Mouse (Mus musculus) thymus, postnatal 14 days (tissue): Measurements from ENCODE around the gene Rasgef1b.

Source experiments
- DNase-seq: peaks from one replicate; pipeline ENCODE4 v3.0.0; 2021

Rasgef1b gene

GRCm38 (mm10) chr5:99728649-99729212, at the start of gene Rasgef1b:
Gene Rasgef1b, minus strand, starts transcription at chr5:99729065.
- DNase-seq = peak; percentile 80

GRCm38 (mm10) chr5:99775342-99775741, 46.5 kb upstream of the Rasgef1b start:
- DNase-seq = no peak

GRCm38 (mm10) chr5:99773265-99773664, 44.4 kb upstream of the Rasgef1b start:
- no peak for DNase-seq

- no peak for DNase-seq
Measured at GRCm38 (mm10) chr5:99764246-99764645, 35.4 kb upstream of the Rasgef1b start.

GRCm38 (mm10) chr5:99758859-99759258, 30.0 kb upstream of the Rasgef1b start:
- no peak for DNase-seq

- no peak for DNase-seq
Measured at GRCm38 (mm10) chr5:99753843-99754242, 25.0 kb upstream of the Rasgef1b start.

- no peak for DNase-seq
Measured at GRCm38 (mm10) chr5:99753368-99753767, 24.5 kb upstream of the Rasgef1b start.

- DNase-seq = no peak
Measured at GRCm38 (mm10) chr5:99752670-99753231, 23.9 kb upstream of the Rasgef1b start.

GRCm38 (mm10) chr5:99748417-99748816, 19.6 kb upstream of the Rasgef1b start:
- no peak for DNase-seq

GRCm38 (mm10) chr5:99746087-99746486, 17.2 kb upstream of the Rasgef1b start:
- no peak for DNase-seq

- no peak for DNase-seq
Measured at GRCm38 (mm10) chr5:99742874-99743273, 14.0 kb upstream of the Rasgef1b start.

GRCm38 (mm10) chr5:99742056-99742455, 13.2 kb upstream of the Rasgef1b start:
- no peak for DNase-seq

- DNase-seq = no peak
Measured at GRCm38 (mm10) chr5:99737937-99738727, 9.3 kb upstream of the Rasgef1b start.

- DNase-seq = no peak
Measured at GRCm38 (mm10) chr5:99729931-99730330, 1.1 kb upstream of the Rasgef1b start.

GRCm38 (mm10) chr5:99729361-99729882, 557 bp upstream of the Rasgef1b start:
- DNase-seq = no peak

GRCm38 (mm10) chr5:99728027-99728451, 826 bp downstream of the Rasgef1b start:
- DNase-seq = peak; percentile 5

GRCm38 (mm10) chr5:99723941-99724340, 4.9 kb downstream of the Rasgef1b start:
- no peak for DNase-seq

- DNase-seq = no peak
Measured at GRCm38 (mm10) chr5:99722310-99722709, 6.6 kb downstream of the Rasgef1b start.

GRCm38 (mm10) chr5:99720554-99720953, 8.3 kb downstream of the Rasgef1b start:
- no peak for DNase-seq

- DNase-seq = no peak
Measured at GRCm38 (mm10) chr5:99717917-99718316, 10.9 kb downstream of the Rasgef1b start.

GRCm38 (mm10) chr5:99715281-99715744, 13.6 kb downstream of the Rasgef1b start:
- no peak for DNase-seq

- no peak for DNase-seq
Measured at GRCm38 (mm10) chr5:99711947-99712346, 16.9 kb downstream of the Rasgef1b start.

- peak; percentile 12 for DNase-seq
Measured at GRCm38 (mm10) chr5:99708706-99709105, 20.2 kb downstream of the Rasgef1b start.

GRCm38 (mm10) chr5:99707261-99707660, 21.6 kb downstream of the Rasgef1b start:
- DNase-seq = peak; percentile 19
